Mouse (Mus musculus): ENCODE measurements around the gene Fbxo44.
"Not testable (repeated sequence)": the region's sequence is repeated elsewhere in the genome, so short reads cannot be mapped to it uniquely, and the experiment has no call there.

Fbxo44 gene

GRCm38 (mm10) chr4:148131497-148132081 is 28.7 kb downstream of the Fbxo44 start:
- DNase-seq (ENCODE audit: low read depth in 1 of 2, low spot score in 2 of 2): no peak

- DNase-seq (ENCODE audit: low read depth in 1 of 2, low spot score in 2 of 2): no peak
Observed at GRCm38 (mm10) chr4:148130561-148131413, 29.5 kb downstream of the Fbxo44 start, which contains the start of gene Draxin. Gene Draxin, minus strand, starts transcription at chr4:148130698.

GRCm38 (mm10) chr4:148130133-148130532 is 30.1 kb downstream of the Fbxo44 start, which contains the start of gene Mad2l2:
Gene Mad2l2, plus strand, starts transcription at chr4:148130384.
- DNase-seq (ENCODE audit: low read depth in 1 of 2, low spot score in 2 of 2): no peak

- DNase-seq (ENCODE audit: low read depth in 1 of 2, low spot score in 2 of 2): no peak
Observed at GRCm38 (mm10) chr4:148128672-148129071, 31.6 kb downstream of the Fbxo44 start.

GRCm38 (mm10) chr4:148128241-148128640 is 32.0 kb downstream of the Fbxo44 start:
- no peak for DNase-seq (ENCODE audit: low read depth in 1 of 2, low spot score in 2 of 2)

GRCm38 (mm10) chr4:148122694-148123066 is 37.6 kb downstream of the Fbxo44 start:
- no peak for DNase-seq (ENCODE audit: low read depth in 1 of 2, low spot score in 2 of 2)

GRCm38 (mm10) chr4:148121982-148122693 is 38.1 kb downstream of the Fbxo44 start:
- no peak for DNase-seq (ENCODE audit: low read depth in 1 of 2, low spot score in 2 of 2)

GRCm38 (mm10) chr4:148121362-148121761 is 38.9 kb downstream of the Fbxo44 start:
- no peak for DNase-seq (ENCODE audit: low read depth in 1 of 2, low spot score in 2 of 2)

GRCm38 (mm10) chr4:148120555-148120954 is 39.7 kb downstream of the Fbxo44 start:
- DNase-seq (ENCODE audit: low read depth in 1 of 2, low spot score in 2 of 2): no peak

- DNase-seq (ENCODE audit: low read depth in 1 of 2, low spot score in 2 of 2): not testable (repeated sequence)
Observed at GRCm38 (mm10) chr4:148119578-148119977, 40.7 kb downstream of the Fbxo44 start.

- no peak for DNase-seq (ENCODE audit: low read depth in 1 of 2, low spot score in 2 of 2)
Observed at GRCm38 (mm10) chr4:148117392-148117791, 42.9 kb downstream of the Fbxo44 start.

- no peak for DNase-seq (ENCODE audit: low read depth in 1 of 2, low spot score in 2 of 2)
Observed at GRCm38 (mm10) chr4:148116657-148117056, 43.6 kb downstream of the Fbxo44 start.

GRCm38 (mm10) chr4:148115467-148115866 is 44.8 kb downstream of the Fbxo44 start:
- peak in 1 of 2 experiments; percentile 31 for DNase-seq (ENCODE audit: low read depth in 1 of 2, low spot score in 2 of 2)

- peak; percentile 31 to 60 for DNase-seq (ENCODE audit: low read depth in 1 of 2, low spot score in 2 of 2)
Observed at GRCm38 (mm10) chr4:148114758-148115391, 45.4 kb downstream of the Fbxo44 start.

- DNase-seq (ENCODE audit: low read depth in 1 of 2, low spot score in 2 of 2): no peak
Observed at GRCm38 (mm10) chr4:148112519-148112918, 47.8 kb downstream of the Fbxo44 start.

GRCm38 (mm10) chr4:148109215-148109614 is 51.1 kb downstream of the Fbxo44 start:
- DNase-seq (ENCODE audit: low read depth in 1 of 2, low spot score in 2 of 2): no peak

GRCm38 (mm10) chr4:148108565-148109100 is 51.6 kb downstream of the Fbxo44 start:
- no peak for DNase-seq (ENCODE audit: low read depth in 1 of 2, low spot score in 2 of 2)

- DNase-seq (ENCODE audit: low read depth in 1 of 2, low spot score in 2 of 2): no peak
Observed at GRCm38 (mm10) chr4:148107621-148108291, 52.5 kb downstream of the Fbxo44 start.

- no peak for DNase-seq (ENCODE audit: low read depth in 1 of 2, low spot score in 2 of 2)
Observed at GRCm38 (mm10) chr4:148104146-148104545, 56.1 kb downstream of the Fbxo44 start.
